Mouse (Mus musculus) brain, embryonic 14.5 days (tissue): ENCODE data around the gene Abhd14a.

Experiments
- CTCF ChIP-seq: fragments of 200-500 bp; IDR thresholded peaks from 2 replicates; pipeline ENCODE4 v1.5.1; 2012; ENCODE audit warnings: inconsistent platforms, mild to moderate bottlenecking, moderate library complexity, borderline replicate concordance; ENCODE audit not compliant: insufficient read depth, insufficient read length; ENCODE audit errors: extremely low read depth
- POLR2A ChIP-seq: fragments of 200-500 bp; IDR thresholded peaks from 2 replicates; pipeline ENCODE4 v1.6.1; 2012; ENCODE audit warnings: mild to moderate bottlenecking, inconsistent platforms, borderline replicate concordance; ENCODE audit not compliant: poor library complexity, insufficient read depth, insufficient read length, severe bottlenecking; ENCODE audit errors: extremely low read depth

GRCm38 (mm10) chr9:106480541-106480940 lies 33.1 kb upstream of the Abhd14a start:
- TF ChIP-seq POLR2A (no peak), CTCF (no peak)
